Mouse (Mus musculus) cerebellum, postnatal 25 days (tissue): ENCODE results near the gene Olfr150.
"Not testable (repeated sequence)": the region's sequence is repeated elsewhere in the genome, so short reads cannot be mapped to it uniquely, and the experiment has no call there.

Experiments used
- DNase-seq, 2 experiments: peaks; one replicate each; pipeline ENCODE4 v3.0.0; 2021; ENCODE audit warnings: mixed read lengths in 2 of 2

Gene Olfr150

DNA sequence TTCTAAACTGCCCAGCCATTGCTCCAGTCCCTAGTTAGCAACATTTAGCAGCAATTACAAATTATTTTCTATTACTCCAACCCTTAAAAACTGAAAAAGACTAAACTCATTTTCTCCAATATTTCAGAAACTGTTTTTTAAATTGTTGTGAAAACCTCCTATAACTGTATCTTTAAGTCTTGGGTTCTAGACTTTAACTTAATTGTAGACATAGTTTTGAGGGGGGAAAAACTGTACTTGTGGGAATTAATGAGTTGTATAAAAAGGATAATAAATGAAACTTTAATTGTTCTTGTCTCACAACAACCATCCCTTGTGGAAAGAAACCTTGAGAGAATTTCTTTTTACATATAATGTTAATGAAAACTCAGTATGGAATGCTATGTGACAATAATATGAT is at the start of gene Olfr150:
Olfr150 (plus strand) TSS at position 301 of the 400 bp plus-strand sequence.
- no peak for DNase-seq

DNA sequence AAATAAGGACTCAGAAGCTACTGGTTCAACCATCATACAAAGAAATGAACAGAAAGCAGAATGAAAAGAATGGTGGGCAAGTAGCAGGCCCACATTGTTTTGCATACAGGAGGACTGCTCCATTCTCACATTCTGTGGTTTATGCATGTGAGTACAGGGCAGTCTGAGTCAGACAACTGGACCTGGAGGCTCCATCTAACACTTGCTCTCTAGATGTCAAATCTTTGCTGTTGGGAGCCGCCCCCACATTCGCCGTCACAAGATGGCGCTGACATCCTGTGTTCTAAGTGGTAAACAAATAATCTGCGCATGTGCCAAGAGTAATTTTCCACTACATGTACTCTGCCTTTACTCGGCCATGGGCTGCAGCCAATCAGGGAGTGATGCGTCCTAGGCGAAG is 29.7 kb upstream of the Olfr150 start:
- DNase-seq, result not testable (repeated sequence)

- DNase-seq, result no peak
Measured at GRCm38 (mm10) chr9:39707017-39707416, 23.8 kb upstream of the Olfr150 start, which contains the start of gene Olfr149. TSS of gene Olfr149 (minus strand) at chr9:39707117.

DNA sequence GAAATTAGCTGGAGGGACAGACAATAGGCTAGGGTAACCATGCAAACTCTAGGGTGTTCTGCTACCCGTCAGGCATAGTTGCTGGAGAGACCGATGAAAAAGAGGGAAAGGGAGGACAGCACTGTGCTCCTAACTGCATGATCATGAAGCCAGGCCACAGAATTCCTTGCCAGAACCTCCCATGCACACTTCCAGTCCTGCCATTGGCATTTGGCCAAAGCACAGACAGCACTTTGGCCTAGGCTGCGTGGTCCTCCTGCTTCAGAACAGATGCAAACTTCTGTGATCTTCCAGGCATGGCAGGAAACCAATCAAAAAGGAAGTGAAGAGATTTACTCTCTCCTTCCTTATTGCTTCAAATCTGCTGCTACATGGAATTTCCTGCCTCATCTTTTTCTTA is 21.8 kb upstream of the Olfr150 start:
- DNase-seq, result peak in 1 of 2 experiments; percentile 15

GRCm38 (mm10) chr9:39711053-39711452 is 19.7 kb upstream of the Olfr150 start, which contains the start of gene Olfr965:
TSS of gene Olfr965 (plus strand) at chr9:39711353.
- no peak for DNase-seq

DNA sequence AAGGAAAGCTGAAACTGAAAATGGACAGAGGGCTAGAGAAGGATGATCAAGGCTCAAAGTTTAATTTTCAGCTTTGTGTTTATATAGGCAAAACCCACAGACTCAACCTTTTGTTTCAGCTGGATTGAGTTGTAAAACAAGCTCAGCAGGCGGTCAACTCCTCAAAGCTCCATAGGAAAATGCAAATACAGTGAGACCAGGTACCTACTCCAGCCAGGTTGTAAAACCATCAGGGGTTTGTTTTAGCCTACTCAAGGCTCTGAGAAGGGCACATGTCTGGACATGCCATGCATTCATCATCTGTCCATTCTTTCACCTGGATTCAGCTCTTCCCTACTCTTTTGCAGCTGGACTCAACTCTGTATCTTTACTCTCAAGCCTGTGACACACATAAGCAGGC is 10.0 kb downstream of the Olfr150 start:
- no peak for DNase-seq

DNA sequence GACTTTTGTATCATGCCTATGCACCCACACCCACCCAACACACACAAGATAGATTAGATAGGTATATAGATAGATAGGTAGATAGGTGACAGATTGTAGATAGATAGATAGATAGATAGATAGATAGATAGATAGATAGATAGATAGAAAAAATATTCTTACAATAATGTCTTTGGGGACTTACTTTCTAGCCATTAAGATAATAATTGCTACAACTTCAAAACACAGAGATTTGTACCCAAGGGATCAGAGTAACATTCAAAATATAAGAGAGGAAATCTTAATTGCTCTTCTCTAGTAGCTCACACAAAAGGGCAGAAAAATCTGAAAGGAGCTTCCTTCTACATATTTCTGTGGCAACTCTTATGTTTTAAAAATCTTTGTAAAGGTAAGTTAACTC is 15.2 kb downstream of the Olfr150 start, which contains the start of gene Olfr967:
Olfr967 (plus strand) TSS at position 301 of the 400 bp plus-strand sequence.
- no peak for DNase-seq

DNA sequence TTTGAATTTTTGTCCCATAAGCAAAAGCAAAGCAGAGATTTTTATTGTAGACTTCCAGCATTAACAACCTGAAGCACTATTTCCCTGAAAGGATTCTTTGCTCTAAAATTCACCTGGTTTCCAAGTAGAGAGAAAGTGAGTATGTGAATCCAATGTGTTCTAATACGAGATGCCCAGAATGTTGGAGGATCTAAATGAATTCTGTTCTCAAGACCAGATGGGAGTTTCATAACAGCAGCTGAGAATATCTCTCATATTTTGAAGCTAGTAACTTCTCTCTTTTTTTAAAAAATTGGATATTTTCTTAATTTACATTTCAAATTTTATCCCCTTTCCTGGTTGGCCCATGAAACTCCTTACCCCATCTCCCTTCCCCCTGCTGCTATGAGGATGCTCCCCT is 15.7 kb downstream of the Olfr150 start:
- DNase-seq, result no peak

DNA sequence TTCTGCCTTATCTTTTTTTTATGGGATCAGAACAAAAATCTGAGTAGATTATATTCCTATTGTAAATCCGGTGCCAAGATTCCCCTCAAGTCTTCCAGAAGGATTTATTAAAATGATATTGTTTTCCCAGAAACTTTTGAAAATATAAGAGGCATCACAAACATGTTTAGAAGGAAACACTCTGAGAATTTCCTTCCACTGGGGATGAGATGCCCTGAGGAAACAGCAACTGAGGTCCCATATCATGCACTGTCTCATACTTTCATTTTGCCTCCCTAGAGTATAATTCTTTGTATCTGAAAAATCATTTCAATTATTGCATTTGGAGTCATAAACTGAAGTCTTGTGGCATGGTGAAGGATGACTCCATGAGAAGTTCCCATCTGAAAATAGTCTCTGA is 52.4 kb downstream of the Olfr150 start, which contains the start of gene Olfr968:
Olfr968 (minus strand) TSS at position 101 of the 400 bp plus-strand sequence.
- no peak for DNase-seq
